Mouse (Mus musculus): ENCODE results near the gene Cep57l1. TPM values are rescaled to one million over a fixed set of nuclear protein-coding genes. Genes with fewer than 3 reads are reported as not detected.
A peak's percentile ranks its signal among the peaks of the same experiment; 100 is the strongest.

Gene Cep57l1
- 5.9 and 6.3 TPM in 2 replicates for polyA plus RNA-seq (2015; fragmentation: Nextera tagmentation; extraction: Ambion mirVana)

GRCm38 (mm10) chr10:41809771-41810563 lies at the start of gene Cep57l1, which contains the start of gene Sesn1:
TSS of gene Cep57l1 (minus strand) at chr10:41809871.
TSS of gene Sesn1 (plus strand) at chr10:41809935.
- Histone ChIP-seq H3K27me3 (replicated peaks; ENCODE audit: insufficient read depth, low read length) (no peaks in the 10 kb centered on the region), H3K9me3 (ENCODE audit: low read length) (no peaks in the 10 kb centered on the region), H3K4me1 (ENCODE audit: insufficient read depth, low read depth, low read length) (peaks cover 16% of the 10 kb centered on the region; the same call in 1 of the 2 replicates), H3K27ac (ENCODE audit: low read length) (peak within 1 kb of the TSS; percentile 98), H3K9ac (replicated peaks; ENCODE audit: low read depth) (peak within 1 kb of the TSS; percentile 60), H3K36me3 (ENCODE audit: insufficient read depth, low read length) (no peaks in the 10 kb centered on the region), H3K4me3 (ENCODE audit: low read depth, low read length) (peak within 1 kb of the TSS; percentile 71), H3K4me2 (replicated peaks; ENCODE audit: low read depth, low read length) (peak within 1 kb of the TSS; percentile 72)
- WGBS: under 1% methylated on average over 56 of the region's 69 CpGs
- DNase-seq (ENCODE audit: low spot score): peak; percentile 98
- peak; percentile 48 for TF ChIP-seq CTCF (IDR thresholded peaks at IDR 0.05)
- TF ChIP-seq EP300 (IDR thresholded peaks at IDR 0.05): no peak; the same call in 1 of the 2 replicates
- peak; percentile 95 for ATAC-seq

GRCm38 (mm10) chr10:41848721-41849120 lies 39.0 kb upstream of the Cep57l1 start:
- Histone ChIP-seq H3K27ac (ENCODE audit: low read length) (no peak overlapping the region), H3K9ac (replicated peaks; ENCODE audit: low read depth) (no peak overlapping the region), H3K4me1 (ENCODE audit: insufficient read depth, low read depth, low read length) (no peaks in the 10 kb centered on the region), H3K27me3 (replicated peaks; ENCODE audit: insufficient read depth, low read length) (no peaks in the 10 kb centered on the region), H3K9me3 (ENCODE audit: low read length) (no peaks in the 10 kb centered on the region), H3K4me3 (ENCODE audit: low read depth, low read length) (no peak overlapping the region), H3K4me2 (replicated peaks; ENCODE audit: low read depth, low read length) (no peak overlapping the region), H3K36me3 (ENCODE audit: insufficient read depth, low read length) (no peaks in the 10 kb centered on the region)
- ATAC-seq (no peak), DNase-seq (ENCODE audit: low spot score) (no peak)
- WGBS: 57% methylated on average over 2 of the region's 2 CpGs
- TF ChIP-seq CTCF (IDR thresholded peaks at IDR 0.05) (no peak), EP300 (IDR thresholded peaks at IDR 0.05) (no peak)

- Histone ChIP-seq H3K36me3 (ENCODE audit: insufficient read depth, low read length) (no peaks in the 10 kb centered on the region), H3K9ac (replicated peaks; ENCODE audit: low read depth) (no peak overlapping the region), H3K27me3 (replicated peaks; ENCODE audit: insufficient read depth, low read length) (no peaks in the 10 kb centered on the region), H3K9me3 (ENCODE audit: low read length) (no peaks in the 10 kb centered on the region), H3K4me3 (ENCODE audit: low read depth, low read length) (no peak overlapping the region), H3K27ac (ENCODE audit: low read length) (no peak overlapping the region), H3K4me1 (ENCODE audit: insufficient read depth, low read depth, low read length) (no peaks in the 10 kb centered on the region), H3K4me2 (replicated peaks; ENCODE audit: low read depth, low read length) (no peak overlapping the region)
- DNase-seq (ENCODE audit: low spot score) (no peak), ATAC-seq (no peak)
- TF ChIP-seq CTCF (IDR thresholded peaks at IDR 0.05) (no peak), EP300 (IDR thresholded peaks at IDR 0.05) (no peak)
- 95% methylated on average over 8 of the region's 8 CpGs for WGBS
Measured at GRCm38 (mm10) chr10:41847737-41848136, 38.1 kb upstream of the Cep57l1 start.

GRCm38 (mm10) chr10:41838911-41839310 lies 29.2 kb upstream of the Cep57l1 start:
- no peaks in the 10 kb centered on the region for H3K36me3 ChIP-seq (ENCODE audit: insufficient read depth, low read length)
- H3K27ac ChIP-seq (ENCODE audit: low read length): no peak overlapping the region
- WGBS: 73% methylated on average over 4 of the region's 4 CpGs
- no peak for ATAC-seq
- TF ChIP-seq CTCF (IDR thresholded peaks at IDR 0.05): no peak
- no peak for TF ChIP-seq EP300 (IDR thresholded peaks at IDR 0.05)
- no peak for DNase-seq (ENCODE audit: low spot score)
- H3K4me2 ChIP-seq (replicated peaks; ENCODE audit: low read depth, low read length): no peak overlapping the region
- H3K4me1 ChIP-seq (ENCODE audit: insufficient read depth, low read depth, low read length): no peaks in the 10 kb centered on the region
- no peaks in the 10 kb centered on the region for H3K27me3 ChIP-seq (replicated peaks; ENCODE audit: insufficient read depth, low read length)
- H3K9me3 ChIP-seq (ENCODE audit: low read length): no peaks in the 10 kb centered on the region
- no peak overlapping the region for H3K9ac ChIP-seq (replicated peaks; ENCODE audit: low read depth)
- H3K4me3 ChIP-seq (ENCODE audit: low read depth, low read length): no peak overlapping the region

- TF ChIP-seq CTCF (IDR thresholded peaks at IDR 0.05): no peak
- TF ChIP-seq EP300 (IDR thresholded peaks at IDR 0.05): no peak
- H3K4me2 ChIP-seq (replicated peaks; ENCODE audit: low read depth, low read length): no peak overlapping the region
- no peak overlapping the region for H3K4me3 ChIP-seq (ENCODE audit: low read depth, low read length)
- H3K36me3 ChIP-seq (ENCODE audit: insufficient read depth, low read length): no peaks in the 10 kb centered on the region
- no peak for DNase-seq (ENCODE audit: low spot score)
- H3K27ac ChIP-seq (ENCODE audit: low read length): no peak overlapping the region
- 80% methylated on average over 2 of the region's 2 CpGs for WGBS
- H3K9me3 ChIP-seq (ENCODE audit: low read length): no peaks in the 10 kb centered on the region
- no peak overlapping the region for H3K9ac ChIP-seq (replicated peaks; ENCODE audit: low read depth)
- H3K27me3 ChIP-seq (replicated peaks; ENCODE audit: insufficient read depth, low read length): no peaks in the 10 kb centered on the region
- no peaks in the 10 kb centered on the region for H3K4me1 ChIP-seq (ENCODE audit: insufficient read depth, low read depth, low read length)
- ATAC-seq: no peak
Measured at GRCm38 (mm10) chr10:41834131-41834530, 24.5 kb upstream of the Cep57l1 start.

- Histone ChIP-seq H3K36me3 (ENCODE audit: insufficient read depth, low read length) (no peaks in the 10 kb centered on the region), H3K4me3 (ENCODE audit: low read depth, low read length) (no peak overlapping the region), H3K9me3 (ENCODE audit: low read length) (no peaks in the 10 kb centered on the region), H3K27me3 (replicated peaks; ENCODE audit: insufficient read depth, low read length) (no peaks in the 10 kb centered on the region), H3K9ac (replicated peaks; ENCODE audit: low read depth) (no peak overlapping the region), H3K27ac (ENCODE audit: low read length) (no peak overlapping the region), H3K4me2 (replicated peaks; ENCODE audit: low read depth, low read length) (no peak overlapping the region), H3K4me1 (ENCODE audit: insufficient read depth, low read depth, low read length) (no peaks in the 10 kb centered on the region)
- 61% methylated on average over 6 of the region's 6 CpGs for WGBS
- ATAC-seq (no peak), DNase-seq (ENCODE audit: low spot score) (no peak)
- TF ChIP-seq CTCF (IDR thresholded peaks at IDR 0.05) (no peak), EP300 (IDR thresholded peaks at IDR 0.05) (no peak)
Measured at GRCm38 (mm10) chr10:41832191-41832590, 22.5 kb upstream of the Cep57l1 start.

All from lung, postnatal 0 days (tissue).